Mouse (Mus musculus): Measurements from ENCODE around the gene Vmn1r67. TPM values are rescaled to one million over a fixed set of nuclear protein-coding genes. Genes with fewer than 3 reads are reported as not detected.

The Vmn1r67 gene
- polyA plus RNA-seq (2014; fragmentation: Illumina TruSeq; extraction: RNeasy Lipid Tissue Mini Kit (QIAGEN cat#74804); ENCODE audit: low replicate concordance), result not detected

GRCm38 (mm10) chr7:10443031-10443430 lies at the start of gene Vmn1r67:
Vmn1r67 (plus strand) TSS chr7:10443331.

DNA sequence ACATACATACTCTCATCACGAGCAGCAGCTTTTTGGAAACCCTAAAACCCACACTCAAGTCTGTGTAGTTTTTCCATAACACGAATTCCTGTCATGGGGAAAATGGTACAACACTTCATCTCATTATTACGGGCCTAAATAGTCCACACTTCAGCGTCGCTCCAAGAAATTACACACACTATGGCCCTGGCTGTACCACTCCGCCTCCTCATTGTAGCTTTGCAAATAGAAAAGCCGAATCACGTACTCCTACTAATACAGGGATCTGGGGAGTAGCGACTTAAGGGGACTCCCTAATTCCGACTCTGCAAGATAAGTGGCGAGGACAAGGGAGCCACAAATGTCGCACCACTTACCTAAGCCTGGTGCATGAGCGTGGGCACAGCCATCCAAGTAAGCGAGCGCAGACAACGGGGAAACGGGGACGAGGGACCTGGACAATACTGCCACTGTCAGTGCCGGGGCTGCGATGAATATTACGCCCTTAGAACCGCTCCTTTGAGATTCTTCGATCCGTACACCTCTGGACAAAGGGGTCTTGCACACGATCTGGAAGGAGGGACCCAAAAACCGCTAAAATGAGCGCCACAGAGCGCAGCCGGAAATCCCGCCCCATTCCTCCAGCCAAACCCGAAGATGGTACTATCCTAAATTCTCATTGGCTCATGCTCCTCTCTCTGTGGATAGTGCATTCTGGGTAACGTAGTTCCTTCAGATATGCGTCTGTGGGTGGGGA lies 51.8 kb downstream of the Vmn1r67 start, which contains the start of gene Zik1:
TSS of gene Zik1 (minus strand) at position 609 of the 736 bp plus-strand sequence.

Other genes starting within 250 kb of the Vmn1r67 start
- gene Vmn1r66, start 165.3 kb upstream of the Vmn1r67 start, polyA plus RNA-seq (2014; fragmentation: Illumina TruSeq; extraction: RNeasy Lipid Tissue Mini Kit (QIAGEN cat#74804); ENCODE audit: low replicate concordance), result not detected
- 0.85 TPM for gene Zik1, start 52.1 kb downstream of the Vmn1r67 start, polyA plus RNA-seq (2014; fragmentation: Illumina TruSeq; extraction: RNeasy Lipid Tissue Mini Kit (QIAGEN cat#74804); ENCODE audit: low replicate concordance)
- gene Vmn1r68, start 115.2 kb downstream of the Vmn1r67 start, polyA plus RNA-seq (2014; fragmentation: Illumina TruSeq; extraction: RNeasy Lipid Tissue Mini Kit (QIAGEN cat#74804); ENCODE audit: low replicate concordance), result not detected
- not detected for gene Vmn1r69, start 170.3 kb downstream of the Vmn1r67 start, polyA plus RNA-seq (2014; fragmentation: Illumina TruSeq; extraction: RNeasy Lipid Tissue Mini Kit (QIAGEN cat#74804); ENCODE audit: low replicate concordance)
- gene Vmn1r70, start 188.2 kb downstream of the Vmn1r67 start, polyA plus RNA-seq (2014; fragmentation: Illumina TruSeq; extraction: RNeasy Lipid Tissue Mini Kit (QIAGEN cat#74804); ENCODE audit: low replicate concordance), result not detected
- not detected for gene Nlrp4b, start 244.5 kb downstream of the Vmn1r67 start, polyA plus RNA-seq (2014; fragmentation: Illumina TruSeq; extraction: RNeasy Lipid Tissue Mini Kit (QIAGEN cat#74804); ENCODE audit: low replicate concordance)